Mouse (Mus musculus) retina, adult 2 months (tissue): ENCODE measurements at regions not wholly inside any gene's neighbourhood (a gene's known extent, or its start where the extent isn't known, plus 50 kb on each side); places are given as distances from the start of the nearest gene placed in this dataset.

ENCODE experiments used
- DNase-seq: peaks from one replicate; pipeline ENCODE4 v3.0.0-alpha.2; 2012; ENCODE audit warnings: low read depth, low spot score

- DNase-seq, result no peak
These were observed 617.3 kb downstream of the Tmem132b start for GRCm38 (mm10) chr5:126148908-126149307.

- DNase-seq, result peak; percentile 2
These were observed 623.8 kb downstream of the Tmem132b start for GRCm38 (mm10) chr5:126155216-126155880.

DNA sequence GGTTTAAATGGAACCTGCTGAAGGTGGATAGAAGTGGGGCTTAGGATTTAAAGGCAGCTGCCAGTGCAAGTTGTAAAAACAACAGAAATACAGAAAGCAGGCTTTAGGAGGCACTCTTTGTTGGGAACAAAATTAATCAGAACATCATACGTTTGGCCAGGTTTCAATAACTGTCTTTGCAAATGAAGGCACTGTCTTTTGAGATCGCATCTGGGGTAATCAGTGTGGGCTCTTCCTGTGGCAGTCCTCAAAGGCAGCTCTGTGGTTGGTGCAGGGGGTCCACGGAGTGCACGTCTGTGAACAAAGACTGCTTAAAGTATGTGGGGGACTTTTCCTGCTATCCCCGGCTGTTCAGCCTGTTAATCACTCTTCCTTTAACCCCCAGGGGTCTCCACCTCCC lies 654.5 kb downstream of the Tmem132b start:
- DNase-seq, result no peak

GRCm38 (mm10) chr5:126199876-126200275 lies 668.3 kb downstream of the Tmem132b start:
- no peak for DNase-seq

- no peak for DNase-seq
These were observed 670.0 kb downstream of the Tmem132b start for GRCm38 (mm10) chr5:126201535-126201934.

- no peak for DNase-seq
These were observed 670.4 kb downstream of the Tmem132b start for GRCm38 (mm10) chr5:126201996-126202395.

- DNase-seq, result no peak
These were observed 685.4 kb downstream of the Tmem132b start for GRCm38 (mm10) chr5:126217016-126217415.

DNA sequence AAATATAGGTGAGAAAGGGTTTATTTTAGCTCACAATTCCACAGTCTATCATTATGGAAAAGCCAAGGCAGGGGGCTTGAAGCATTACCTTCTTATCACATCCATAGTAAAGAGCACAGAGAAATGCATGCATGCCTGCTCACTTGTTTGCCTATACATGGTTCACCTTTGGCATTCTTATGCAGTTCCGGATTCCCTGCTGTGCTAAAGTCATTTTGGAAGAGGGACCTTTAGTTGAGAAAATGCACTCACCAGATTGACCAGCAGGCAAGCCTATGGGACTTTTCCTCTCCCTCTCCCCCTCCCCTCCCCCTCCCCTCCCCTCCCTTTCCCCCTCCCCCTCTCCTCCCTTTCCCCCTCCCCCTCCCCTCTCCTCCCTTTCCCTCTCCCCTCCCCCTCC lies 686.2 kb downstream of the Tmem132b start:
- no peak for DNase-seq

- no peak for DNase-seq
These were observed 692.1 kb downstream of the Tmem132b start for GRCm38 (mm10) chr5:126223696-126224095.

- no peak for DNase-seq
These were observed 699.2 kb downstream of the Tmem132b start for GRCm38 (mm10) chr5:126230768-126231167.

DNA sequence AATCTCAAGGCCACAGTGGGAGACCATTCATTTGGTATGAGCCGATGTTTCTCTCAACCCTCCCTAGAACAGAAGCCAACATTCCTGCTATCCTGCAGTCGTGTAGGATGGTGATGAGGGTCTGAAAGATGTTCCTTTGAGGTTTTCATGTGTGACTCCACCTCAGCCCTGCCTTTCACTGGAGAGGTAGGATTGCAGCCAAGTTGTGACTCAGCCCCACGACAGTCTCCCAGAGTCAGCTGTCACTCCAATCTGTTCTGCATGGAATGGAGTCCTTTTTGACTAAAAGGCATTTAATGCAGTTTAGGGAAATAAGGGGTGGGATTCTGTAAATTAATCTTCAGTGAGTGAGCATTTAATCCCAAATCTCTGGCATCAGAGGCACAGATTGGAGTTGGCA lies 706.5 kb downstream of the Tmem132b start:
- DNase-seq, result no peak

DNA sequence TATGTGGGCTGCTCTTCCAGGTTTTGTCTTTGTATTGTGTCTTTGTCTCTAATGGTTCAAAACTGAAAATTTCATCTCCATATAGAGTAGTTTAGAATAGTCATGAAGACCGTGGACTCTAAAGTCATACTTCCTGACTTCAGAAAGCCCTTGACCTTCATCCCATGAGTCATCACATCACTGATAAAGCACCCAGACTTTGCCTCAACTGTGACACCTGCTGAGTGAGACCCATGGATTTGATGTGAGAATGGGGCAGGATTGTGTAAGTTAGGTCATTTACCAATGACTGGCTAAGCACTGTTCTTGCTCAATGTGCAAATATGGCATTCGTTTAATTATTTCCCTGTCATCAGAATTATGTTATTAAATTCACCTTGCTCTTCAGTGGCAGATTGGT lies 714.2 kb downstream of the Tmem132b start:
- DNase-seq, result no peak

DNA sequence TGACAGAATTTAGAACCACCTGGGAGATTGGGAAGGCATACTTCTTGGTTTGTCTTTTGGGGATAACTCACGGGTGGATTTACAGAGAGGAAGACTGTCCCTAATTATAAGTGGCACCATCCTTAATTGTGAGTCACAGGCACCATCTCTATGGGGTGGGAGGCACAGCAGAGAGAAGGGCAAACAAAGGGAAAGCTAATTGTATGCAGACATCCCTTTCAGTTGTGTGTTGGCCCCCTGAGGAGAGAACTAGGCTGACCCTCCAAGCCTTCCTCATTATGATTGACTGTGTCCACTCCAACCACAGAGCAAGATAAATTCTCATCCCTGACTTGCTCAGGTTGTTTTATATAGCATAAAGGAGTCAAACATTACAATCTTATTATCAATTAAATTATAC lies 718.8 kb downstream of the Tmem132b start:
- no peak for DNase-seq

DNA sequence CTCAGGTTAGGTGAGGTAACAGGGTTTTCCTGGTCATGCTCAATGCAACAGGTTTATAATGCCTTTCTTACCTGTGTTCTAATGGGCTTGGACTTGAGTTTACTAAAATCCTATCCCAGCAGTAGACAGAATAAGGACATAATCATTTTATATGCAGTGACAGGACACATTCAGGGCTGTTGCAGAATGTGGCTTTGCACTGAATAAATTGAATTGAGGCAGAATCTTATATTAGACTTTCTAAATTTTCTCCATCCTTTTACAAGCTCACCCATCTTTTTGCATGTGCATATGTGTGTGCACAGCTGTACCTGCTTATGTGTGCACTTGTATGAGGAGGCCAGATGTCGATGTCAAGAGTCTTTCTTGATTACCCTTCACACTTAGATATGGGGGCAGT lies 723.1 kb downstream of the Tmem132b start:
- no peak for DNase-seq

GRCm38 (mm10) chr5:126257860-126258259 lies 726.3 kb downstream of the Tmem132b start:
- no peak for DNase-seq

DNA sequence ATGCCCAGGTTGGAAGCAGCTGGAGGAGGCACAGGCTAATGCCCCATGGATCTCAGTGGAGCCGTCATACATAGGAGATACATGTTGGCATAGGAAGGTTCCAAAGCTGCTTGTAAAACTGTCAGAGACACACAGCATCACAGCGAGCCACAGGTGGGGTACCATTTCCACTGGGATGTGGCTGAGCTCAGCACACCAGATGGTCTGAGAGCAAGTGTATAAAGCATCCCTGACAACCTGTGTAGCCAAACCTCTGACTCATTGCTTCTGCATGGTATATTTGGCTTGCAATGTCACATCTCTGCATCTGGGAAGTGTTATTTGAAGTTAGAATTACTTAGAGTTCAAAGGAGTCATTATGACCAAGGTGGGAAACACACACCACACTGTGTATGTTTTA lies 734.9 kb downstream of the Tmem132b start:
- DNase-seq, result no peak

GRCm38 (mm10) chr5:126266929-126267609 lies 735.5 kb downstream of the Tmem132b start:
- DNase-seq, result no peak

DNA sequence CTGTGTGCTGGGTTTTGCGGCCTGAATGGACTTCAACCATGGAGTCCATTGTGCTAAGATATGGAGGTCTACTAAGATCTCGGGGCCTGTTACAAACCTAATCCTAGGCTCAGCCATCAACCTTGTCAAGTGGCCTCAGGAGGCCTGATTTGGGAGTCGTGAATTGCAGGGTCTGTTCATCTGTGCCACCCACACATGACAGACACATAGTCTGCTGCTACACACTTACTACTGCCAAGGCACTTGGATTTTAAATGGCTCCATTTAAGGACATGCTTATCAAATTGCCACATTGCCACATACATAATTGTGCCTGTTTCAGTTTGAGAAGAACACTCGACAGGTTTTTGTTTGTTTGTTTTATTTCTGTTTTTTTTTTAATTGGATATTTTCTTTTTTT lies 737.0 kb downstream of the Tmem132b start:
- DNase-seq, result no peak

DNA sequence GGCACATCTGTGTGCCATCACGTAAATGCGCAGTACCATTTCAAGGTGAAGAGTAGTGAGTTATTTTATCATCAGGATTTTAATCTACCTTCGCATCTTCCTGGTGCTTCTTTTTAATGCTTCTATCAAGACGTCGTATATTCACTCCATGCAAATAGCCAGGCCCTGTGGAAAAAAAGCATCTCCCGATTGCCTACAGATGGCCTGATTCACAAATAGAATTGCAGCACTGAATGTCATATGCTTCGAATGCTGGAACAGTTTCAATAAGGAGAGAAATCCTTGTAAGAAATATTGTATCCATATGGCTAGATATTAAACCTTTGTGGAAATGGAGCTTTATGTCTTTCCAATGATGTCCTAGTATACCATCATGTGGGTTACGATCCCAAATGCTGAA lies 742.7 kb downstream of the Tmem132b start:
- no peak for DNase-seq

DNA sequence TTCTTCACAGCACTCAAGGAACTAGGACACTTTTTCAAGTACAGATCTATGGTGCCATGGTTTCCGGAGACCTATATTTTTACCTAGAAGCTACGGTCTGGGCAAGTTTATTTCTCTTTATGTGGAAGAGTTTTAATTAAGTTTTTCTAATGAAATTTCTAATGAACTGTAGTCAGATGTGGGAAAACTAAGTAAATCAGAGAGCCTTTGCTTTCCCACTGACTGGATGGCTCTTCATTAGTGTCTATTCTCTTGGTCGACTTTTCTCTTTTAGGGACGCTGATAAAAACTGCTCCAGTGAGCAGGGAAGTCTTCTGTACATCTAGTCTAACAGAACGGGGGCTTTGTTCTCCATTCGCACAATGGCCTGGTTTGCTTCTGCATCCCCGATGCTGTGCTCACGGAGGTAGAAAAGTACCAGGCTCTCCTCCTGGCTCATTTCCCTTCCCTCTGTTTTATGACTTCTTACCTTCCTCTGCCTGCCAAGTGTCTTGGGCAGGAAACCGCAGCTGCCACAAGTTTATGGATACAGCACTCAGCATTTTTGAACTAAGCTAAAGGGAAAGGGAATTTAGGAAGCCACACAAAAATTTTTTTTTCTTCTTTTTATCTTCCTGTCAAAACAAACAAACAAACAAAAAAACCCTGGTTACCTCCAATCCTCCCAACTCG lies 749.6 kb downstream of the Tmem132b start:
- DNase-seq, result no peak

DNA sequence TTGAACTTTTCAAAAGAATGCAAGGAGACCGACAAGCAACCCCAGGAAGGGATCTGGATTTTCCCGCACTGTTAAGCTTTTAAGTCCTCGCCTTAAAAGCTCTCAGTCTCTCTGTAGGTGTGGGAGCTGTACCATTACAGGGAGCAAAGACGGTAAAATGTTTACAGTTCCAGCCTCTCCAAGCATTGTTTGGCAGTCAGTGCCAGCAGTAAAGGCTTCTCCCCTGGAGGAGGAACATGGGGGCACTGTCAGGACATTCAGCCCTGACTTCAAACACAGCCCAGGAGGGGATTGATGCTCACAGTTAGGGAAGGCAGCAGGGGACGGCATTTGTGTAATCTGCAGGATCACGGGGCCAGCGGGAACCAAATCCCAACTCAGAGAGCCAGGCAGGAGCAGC lies 750.2 kb downstream of the Tmem132b start:
- no peak for DNase-seq

- DNase-seq, result no peak
These were observed 793.3 kb downstream of the Tmem132b start for GRCm38 (mm10) chr5:126324847-126325246.

- no peak for DNase-seq
These were observed 796.7 kb downstream of the Tmem132b start for GRCm38 (mm10) chr5:126328276-126328675.
